Mouse (Mus musculus) liver, adult 2 months (tissue): Measurements from ENCODE around the gene Zfp831. TPM values are rescaled to one million over a fixed set of nuclear protein-coding genes. Genes with fewer than 3 reads are reported as not detected.

ENCODE experiments used
- DNase-seq: peaks from one replicate; pipeline ENCODE4 v3.0.0-alpha.2; 2011; ENCODE audit warnings: low read depth, low spot score; ENCODE audit errors: extremely low read depth
- H3K27ac ChIP-seq: fragments of 200-500 bp; replicated peaks from 2 replicates; pipeline ENCODE4 v1.5.1; 2012; ENCODE audit warnings: low read depth, mild to moderate bottlenecking, control low read depth, inconsistent platforms, low read length; ENCODE audit not compliant: insufficient read depth
- H3K27me3 ChIP-seq: fragments of 200-500 bp; 2 replicates; pipeline ENCODE4 v1.6.1; 2012; ENCODE audit warnings: mild to moderate bottlenecking, moderate library complexity, low read length, inconsistent platforms; ENCODE audit not compliant: control insufficient read depth, insufficient read depth
- H3K36me3 ChIP-seq: fragments of 200-500 bp; 2 replicates; pipeline ENCODE4 v1.6.1; 2012; ENCODE audit warnings: low read length, inconsistent platforms; ENCODE audit not compliant: control insufficient read depth, insufficient read depth
- H3K4me1 ChIP-seq: fragments of 200-500 bp; 2 replicates; pipeline ENCODE4 v1.6.1; 2011; ENCODE audit warnings: low read length; ENCODE audit not compliant: control insufficient read depth, insufficient read depth
- H3K4me3 ChIP-seq: fragments of 200-500 bp; 2 replicates; pipeline ENCODE4 v1.5.1; 2011; ENCODE audit warnings: low read depth, mild to moderate bottlenecking, control low read depth, low read length, moderate library complexity; ENCODE audit not compliant: insufficient read depth
- H3K79me2 ChIP-seq: fragments of 200-500 bp; 2 replicates; pipeline ENCODE4 v1.6.1; 2012; ENCODE audit warnings: inconsistent platforms, mild to moderate bottlenecking, low read length, moderate library complexity; ENCODE audit not compliant: control insufficient read depth, insufficient read depth
- H3K9ac ChIP-seq: fragments of 200-500 bp; 2 replicates; pipeline ENCODE4 v1.6.1; 2012; ENCODE audit warnings: low read depth, mild to moderate bottlenecking, control low read depth, inconsistent platforms, low read length
- CTCF ChIP-seq: fragments of 200-500 bp; IDR thresholded peaks from 2 replicates; pipeline ENCODE4 v1.5.1; 2011; ENCODE audit warnings: low read depth, low read length, control low read depth
- POLR2A ChIP-seq: fragments of 200-500 bp; IDR thresholded peaks from 2 replicates; pipeline ENCODE4 v1.6.1; 2011; ENCODE audit warnings: low read length, control low read depth; ENCODE audit not compliant: insufficient read depth; ENCODE audit errors: extremely low read depth
- WGBS: fragments of 180-500 bp; shearing (Covaris S2); methylation state at CpG from one replicate; pipeline ENCODE4 v1.1.7; 2018; 5-methylcytosine and 5-hydroxymethylcytosine counted together
- polyA plus RNA-seq: library from polyadenylated mRNA; depleted of rRNA; stranded (reverse); fragments of >200 nt; gene quantifications from 2 replicates; pipeline ENCODE4 v1.2.3, GENCODE M21; 2012
- total RNA-seq: library from RNA; depleted of rRNA; stranded (reverse); fragments of >200 nt; gene quantifications from 2 replicates; pipeline ENCODE4 v1.2.3, GENCODE M21; 2014

The Zfp831 gene
- total and polyA plus RNA-seq, 2 experiments: 0.06 to 0.09 TPM

GRCm38 (mm10) chr2:174609892-174610291, 33.4 kb upstream of the Zfp831 start:
- Histone ChIP-seq H3K4me1 (no peaks in the 10 kb centered on the region), H3K27ac (no peak overlapping the region), H3K9ac (no peak overlapping the region), H3K27me3 (no peaks in the 10 kb centered on the region), H3K79me2 (no peaks in the 10 kb centered on the region), H3K4me3 (no peak overlapping the region), H3K36me3 (no peaks in the 10 kb centered on the region)
- no peak for DNase-seq
- TF ChIP-seq POLR2A: no peak
- no peak for TF ChIP-seq CTCF
- 86% methylated on average over 5 of the region's 5 CpGs for WGBS

- Histone ChIP-seq H3K9ac (no peak overlapping the region), H3K27ac (no peak overlapping the region), H3K4me3 (no peak overlapping the region), H3K4me1 (no peaks in the 10 kb centered on the region), H3K79me2 (no peaks in the 10 kb centered on the region), H3K36me3 (no peaks in the 10 kb centered on the region), H3K27me3 (no peaks in the 10 kb centered on the region)
- WGBS: 73% methylated on average over 2 of the region's 2 CpGs
- no peak for TF ChIP-seq POLR2A
- TF ChIP-seq CTCF: no peak
- DNase-seq: no peak
Measured at GRCm38 (mm10) chr2:174612386-174613063, 30.8 kb upstream of the Zfp831 start.

- H3K27ac ChIP-seq: no peak overlapping the region
- no peaks in the 10 kb centered on the region for H3K36me3 ChIP-seq
- no peaks in the 10 kb centered on the region for H3K79me2 ChIP-seq
- no peaks in the 10 kb centered on the region for H3K27me3 ChIP-seq
- H3K9ac ChIP-seq: no peak overlapping the region
- no peaks in the 10 kb centered on the region for H3K4me1 ChIP-seq
- no peak for TF ChIP-seq CTCF
- no peak for TF ChIP-seq POLR2A
- WGBS: 90% methylated on average over 8 of the region's 8 CpGs
- H3K4me3 ChIP-seq: no peak overlapping the region
- no peak for DNase-seq
Measured at GRCm38 (mm10) chr2:174613221-174613620, 30.1 kb upstream of the Zfp831 start.

GRCm38 (mm10) chr2:174613921-174614441, 29.4 kb upstream of the Zfp831 start:
- no peaks in the 10 kb centered on the region for H3K79me2 ChIP-seq
- H3K4me1 ChIP-seq: no peaks in the 10 kb centered on the region
- H3K27ac ChIP-seq: no peak overlapping the region; the same call in 1 of the 2 replicates
- TF ChIP-seq CTCF (no peak), POLR2A (no peak)
- H3K4me3 ChIP-seq: no peak overlapping the region
- no peak overlapping the region for H3K9ac ChIP-seq
- peak; percentile 16 for DNase-seq
- H3K36me3 ChIP-seq: no peaks in the 10 kb centered on the region
- no peaks in the 10 kb centered on the region for H3K27me3 ChIP-seq
- WGBS: 74% methylated on average over 11 of the region's 11 CpGs

DNA sequence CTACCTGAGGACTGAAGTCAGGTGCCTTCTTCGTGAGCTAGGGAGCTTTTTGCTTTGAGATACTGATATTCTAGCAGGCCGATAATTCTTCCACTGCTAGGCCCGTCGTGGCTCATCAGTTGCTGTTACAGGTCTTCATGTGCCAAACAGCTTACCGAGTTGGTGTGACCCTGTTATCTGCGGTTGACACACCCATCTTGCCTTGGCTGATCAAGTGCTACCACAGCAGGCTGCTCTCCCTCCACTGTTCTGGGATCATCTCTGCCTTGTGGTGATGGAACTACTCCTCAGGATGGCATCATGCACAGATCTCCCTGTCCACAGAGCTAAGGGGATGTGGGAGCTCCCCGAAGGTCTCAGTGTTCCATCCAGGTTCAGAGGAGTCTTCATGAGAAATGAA, 21.5 kb upstream of the Zfp831 start:
- no peak for TF ChIP-seq POLR2A
- TF ChIP-seq CTCF: no peak
- no peak overlapping the region for H3K4me3 ChIP-seq
- no peak overlapping the region for H3K27ac ChIP-seq
- H3K79me2 ChIP-seq: no peaks in the 10 kb centered on the region
- no peaks in the 10 kb centered on the region for H3K4me1 ChIP-seq
- H3K36me3 ChIP-seq: no peaks in the 10 kb centered on the region
- DNase-seq: no peak
- WGBS: 93% methylated on average over 7 of the region's 7 CpGs
- H3K27me3 ChIP-seq: no peaks in the 10 kb centered on the region
- H3K9ac ChIP-seq: no peak overlapping the region

GRCm38 (mm10) chr2:174624430-174624829, 18.9 kb upstream of the Zfp831 start:
- H3K36me3 ChIP-seq: no peaks in the 10 kb centered on the region
- no peaks in the 10 kb centered on the region for H3K4me1 ChIP-seq
- TF ChIP-seq POLR2A: no peak
- TF ChIP-seq CTCF: no peak
- H3K27me3 ChIP-seq: no peaks in the 10 kb centered on the region
- no peak overlapping the region for H3K9ac ChIP-seq
- WGBS: 85% methylated on average over 7 of the region's 7 CpGs
- DNase-seq: no peak
- no peaks in the 10 kb centered on the region for H3K79me2 ChIP-seq
- H3K27ac ChIP-seq: no peak overlapping the region
- no peak overlapping the region for H3K4me3 ChIP-seq
